Mouse (Mus musculus) spleen, adult 12 weeks (tissue): ENCODE measurements around the gene Dnajb6.
"Not testable (repeated sequence)": the region's sequence is repeated elsewhere in the genome, so short reads cannot be mapped to it uniquely, and the experiment has no call there.

ENCODE experiments used
- DNase-seq: peaks from one replicate; pipeline ENCODE4 v3.0.0; 2022; ENCODE audit warnings: low spot score

The Dnajb6 gene

GRCm38 (mm10) chr5:29735557-29736061 is at the start of gene Dnajb6, which contains the start of gene Gm5129:
Gene Dnajb6 (plus strand): TSS chr5:29735688.
Gene Gm5129 (minus strand): TSS chr5:29735936.
- peak; percentile 87 for DNase-seq

DNA sequence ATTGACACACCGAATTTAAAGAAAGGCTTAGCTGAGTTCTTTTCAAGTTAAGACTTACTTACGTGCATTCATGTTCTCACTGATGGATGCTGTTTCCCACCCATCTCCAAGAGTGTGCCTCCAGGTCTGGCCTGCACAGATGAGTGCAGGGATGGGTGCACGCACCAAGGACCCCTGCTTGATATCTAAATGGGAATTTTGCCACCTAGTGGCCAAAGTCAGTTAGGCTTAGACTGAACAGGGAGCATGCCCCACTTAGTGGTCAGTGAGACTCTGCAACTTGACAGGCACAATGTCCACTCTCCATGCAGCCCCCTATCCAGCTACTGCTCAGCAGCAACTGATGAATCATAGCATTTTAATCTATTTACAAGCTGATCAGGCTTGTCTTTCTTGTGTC is 47.8 kb upstream of the Dnajb6 start:
- DNase-seq: peak; percentile 14

- no peak for DNase-seq
Observed at GRCm38 (mm10) chr5:29688352-29688751, 47.1 kb upstream of the Dnajb6 start.

DNA sequence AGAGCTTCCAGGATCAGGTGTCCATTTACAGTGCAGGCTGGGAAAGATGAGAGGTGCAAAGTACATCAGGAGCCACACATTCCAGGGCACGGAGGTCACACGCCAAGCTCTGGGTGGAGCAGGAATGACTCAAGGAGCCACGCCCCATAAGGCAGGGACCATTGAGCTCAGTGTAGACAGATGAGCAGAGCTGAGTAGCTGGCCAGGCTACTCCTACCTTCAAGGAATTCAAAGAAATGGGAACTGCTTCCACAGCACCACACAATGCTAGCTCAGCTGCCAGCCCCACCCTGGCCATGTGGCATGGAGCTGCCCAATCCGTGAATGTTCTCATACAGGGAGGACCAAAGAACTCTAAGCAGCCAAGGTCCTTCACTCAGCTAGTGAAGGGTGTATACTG is 37.0 kb upstream of the Dnajb6 start:
- no peak for DNase-seq

GRCm38 (mm10) chr5:29699520-29700202 is 35.8 kb upstream of the Dnajb6 start:
- DNase-seq: no peak

- no peak for DNase-seq
Observed at GRCm38 (mm10) chr5:29707241-29707640, 28.2 kb upstream of the Dnajb6 start.

GRCm38 (mm10) chr5:29708258-29708657 is 27.2 kb upstream of the Dnajb6 start:
- no peak for DNase-seq

- DNase-seq: no peak
Observed at GRCm38 (mm10) chr5:29711631-29712030, 23.9 kb upstream of the Dnajb6 start.

DNA sequence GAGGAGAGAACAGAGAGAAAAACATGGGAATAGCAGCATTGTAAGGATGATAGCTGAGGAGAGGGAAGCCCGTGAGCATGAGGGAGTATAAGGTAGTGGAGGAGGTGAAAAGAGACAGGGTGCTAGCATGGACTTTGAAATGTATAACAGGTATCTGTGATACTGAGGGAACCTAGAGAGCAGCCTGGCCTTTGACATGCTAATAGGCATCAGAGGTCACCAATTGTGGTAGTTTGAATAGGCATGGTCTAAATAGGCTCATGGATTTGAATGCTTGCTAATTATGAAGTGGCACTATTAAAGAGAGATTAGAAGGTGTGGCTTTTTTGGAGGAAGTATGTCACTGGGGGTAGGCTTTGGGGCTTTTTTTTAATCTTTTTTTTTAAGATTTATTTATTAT is 22.6 kb upstream of the Dnajb6 start:
- DNase-seq: no peak

- DNase-seq: no peak
Observed at GRCm38 (mm10) chr5:29721159-29721558, 14.3 kb upstream of the Dnajb6 start.

DNA sequence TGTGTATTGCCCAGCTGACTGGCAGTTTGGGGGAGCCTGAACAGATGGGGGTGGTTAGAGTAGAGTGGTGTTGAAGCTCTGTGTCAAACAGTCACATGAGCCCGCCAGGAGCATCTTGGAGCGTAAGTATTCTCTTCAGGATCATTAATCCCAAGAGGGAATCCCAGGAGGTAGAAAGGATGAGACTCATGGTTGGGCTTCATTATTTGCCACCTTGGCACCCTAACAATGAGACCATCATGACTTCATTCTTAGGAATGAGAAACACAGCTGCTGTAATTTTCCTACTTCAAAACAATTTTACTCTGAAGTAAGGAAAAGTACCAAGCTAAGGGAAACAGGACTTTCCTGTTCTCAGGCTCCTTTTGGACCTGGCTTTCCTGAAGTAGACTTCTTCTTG is 10.1 kb upstream of the Dnajb6 start:
- DNase-seq: no peak

DNA sequence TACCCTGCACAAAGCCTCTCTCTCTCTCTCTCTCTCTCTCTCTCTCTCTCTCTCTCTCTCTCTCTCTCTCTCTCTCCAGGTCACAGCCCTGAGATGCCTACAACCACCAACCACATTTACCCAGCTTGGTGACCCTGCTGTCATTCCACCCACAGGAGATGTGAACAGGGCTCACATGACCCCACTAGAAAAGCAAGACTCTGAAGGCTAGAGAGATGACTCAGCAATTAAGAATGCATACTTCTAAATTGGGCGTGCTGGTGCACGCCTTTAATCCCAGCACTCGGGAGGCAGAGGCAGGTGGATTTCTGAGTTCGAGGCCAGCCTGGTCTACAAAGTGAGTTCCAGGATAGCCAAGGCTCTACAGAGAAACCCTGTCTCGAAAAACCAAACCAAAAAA is 9.4 kb upstream of the Dnajb6 start:
- not testable (repeated sequence) for DNase-seq

GRCm38 (mm10) chr5:29734831-29735510 is 517 bp upstream of the Dnajb6 start:
- no peak for DNase-seq

DNA sequence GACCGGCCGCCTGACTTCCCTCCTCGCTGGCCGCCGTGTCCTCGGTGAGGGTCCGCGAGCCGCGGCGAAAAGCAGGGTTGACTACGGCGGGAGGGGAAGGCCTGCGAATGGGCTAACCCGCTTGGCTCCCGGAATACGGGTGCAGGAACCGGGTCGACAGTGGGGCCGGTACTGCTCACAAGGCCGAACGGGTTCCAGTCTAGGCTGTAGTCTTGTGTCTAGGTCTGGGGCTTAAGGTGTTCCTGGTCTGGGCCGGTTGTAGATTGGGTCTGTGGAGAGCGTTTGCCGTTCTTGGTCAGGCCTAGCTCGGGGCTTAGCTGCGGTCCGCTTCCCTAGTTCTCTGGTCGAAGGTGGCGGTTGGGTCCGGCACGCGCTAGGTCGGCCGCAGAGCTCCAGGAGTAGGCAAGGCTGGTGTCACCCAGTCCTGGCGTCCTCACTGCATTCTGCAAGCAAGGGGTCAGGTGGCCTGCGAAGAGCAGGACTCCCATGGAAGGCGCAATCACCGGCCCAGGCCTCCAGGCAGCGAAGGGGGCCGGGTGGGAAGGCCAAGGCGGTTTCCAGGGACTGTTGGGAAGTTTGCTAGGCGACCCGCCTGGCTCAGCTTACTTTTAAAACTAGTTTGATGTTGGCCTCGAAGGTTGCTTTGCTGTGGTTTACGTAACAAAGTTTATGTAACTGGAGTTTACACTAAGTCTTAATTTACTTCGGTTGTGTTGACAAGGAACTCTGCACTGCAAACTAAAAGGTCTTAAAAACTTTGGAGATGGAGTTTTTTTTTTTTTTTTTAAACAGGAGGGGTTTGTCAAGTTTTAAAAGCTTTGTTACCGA is 799 bp downstream of the Dnajb6 start:
- DNase-seq: peak; percentile 60

DNA sequence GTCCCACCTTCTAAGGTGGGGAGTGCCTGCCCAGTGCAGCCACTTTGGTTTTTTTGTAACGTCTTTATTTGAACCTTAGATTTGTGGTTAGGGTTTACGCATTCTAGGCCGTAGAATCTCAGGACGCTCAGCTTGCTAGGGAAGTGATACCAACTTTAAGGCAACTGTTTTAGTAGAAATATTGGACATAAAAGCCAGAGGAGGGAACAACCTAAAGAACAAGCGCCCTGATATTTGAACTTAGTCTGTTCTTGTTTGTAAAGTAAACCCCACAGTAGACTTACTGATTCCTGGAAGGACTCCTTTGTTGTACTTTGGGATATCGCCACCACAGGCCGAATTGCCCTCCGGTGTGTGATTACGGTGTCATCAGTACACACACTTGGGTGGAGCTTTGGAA is 1.5 kb downstream of the Dnajb6 start:
- no peak for DNase-seq

- DNase-seq: no peak
Observed at GRCm38 (mm10) chr5:29737471-29737870, 2.0 kb downstream of the Dnajb6 start.

GRCm38 (mm10) chr5:29738076-29738475 is 2.6 kb downstream of the Dnajb6 start:
- no peak for DNase-seq

- no peak for DNase-seq
Observed at GRCm38 (mm10) chr5:29740651-29741050, 5.2 kb downstream of the Dnajb6 start.

DNA sequence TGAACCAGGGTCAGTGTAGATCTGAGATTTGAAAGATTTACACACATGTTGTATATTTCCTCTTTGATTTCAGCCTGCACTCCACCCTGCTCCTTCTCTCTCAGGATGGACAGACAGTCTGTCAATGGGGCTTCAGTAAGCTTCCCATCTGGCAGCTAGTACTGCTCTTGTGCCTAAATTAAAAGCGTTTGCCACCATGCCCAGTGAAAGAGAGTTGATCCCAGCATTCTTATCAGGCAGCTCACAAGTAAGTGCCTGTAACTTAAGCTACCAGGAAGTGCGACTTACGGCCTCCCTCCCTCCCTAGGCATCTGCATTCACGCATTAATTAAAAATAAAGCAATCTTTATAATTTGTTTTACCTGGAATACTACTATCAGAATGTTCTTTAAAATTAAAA is 5.6 kb downstream of the Dnajb6 start:
- DNase-seq: no peak

GRCm38 (mm10) chr5:29747661-29748060 is 12.2 kb downstream of the Dnajb6 start:
- no peak for DNase-seq

- no peak for DNase-seq
Observed at GRCm38 (mm10) chr5:29751306-29751705, 15.8 kb downstream of the Dnajb6 start.

GRCm38 (mm10) chr5:29752894-29753293 is 17.4 kb downstream of the Dnajb6 start:
- no peak for DNase-seq

- DNase-seq: no peak
Observed at GRCm38 (mm10) chr5:29759318-29759717, 23.8 kb downstream of the Dnajb6 start.
